ENCODE assay signal across 15 mouse cellular contexts in the genomic region with DNA sequence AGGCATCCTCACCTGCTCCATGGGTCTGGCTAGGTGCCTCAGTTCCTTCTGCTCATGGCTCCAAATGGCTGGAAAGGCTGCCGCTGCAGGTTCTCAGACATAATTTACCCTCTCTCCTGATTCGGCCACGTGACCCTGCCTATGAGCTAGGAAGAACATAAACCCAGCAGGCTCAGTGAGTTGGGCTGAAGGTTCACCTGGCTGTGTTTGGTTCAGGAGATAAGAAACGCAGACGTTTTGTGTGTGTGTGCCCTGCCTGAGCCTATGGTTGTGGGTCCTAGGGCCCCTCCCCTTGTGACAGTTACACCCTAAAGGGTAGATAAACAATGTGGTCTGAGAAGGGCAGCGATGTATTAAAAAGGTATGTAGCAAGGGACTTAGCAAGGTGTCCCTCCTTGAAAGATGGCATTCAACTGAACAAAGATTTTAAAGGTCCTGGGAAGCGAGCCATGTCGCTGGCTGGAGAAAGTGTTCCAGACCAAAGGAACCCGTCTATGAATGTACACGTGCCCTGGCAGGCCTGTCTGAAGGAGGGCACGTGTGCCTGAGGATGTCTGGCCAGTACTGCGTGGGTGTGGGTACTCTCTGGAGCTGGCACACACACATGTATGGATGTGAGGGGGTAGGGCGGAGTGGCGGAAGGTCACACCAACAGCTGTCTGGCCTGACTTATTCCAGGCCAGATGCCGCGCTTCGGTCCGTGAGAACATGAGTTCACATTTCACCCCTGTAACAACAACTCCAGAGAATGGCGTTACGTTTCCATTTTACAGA. TPM values are rescaled to one million over a fixed set of nuclear protein-coding genes. Genes with fewer than 3 reads are reported as not detected.
DNase-seq lines count a peak whose midpoint lies in the region; ATAC-seq and TF ChIP-seq lines count a peak whose summit lies in the region.
"Had no signal": no experiment of that assay in that cellular context is flagged by ENCODE, and none has a peak within 500 bp of the region (broad histone marks: within the 10 kb centered on the region; RNA-seq: fewer than 3 reads in every experiment).

No protein-coding gene starts in this region.

- H3K27ac ChIP-seq in intestine, embryonic 16.5 days (ENCODE audit: low read length) = peak overlapping the region; percentile 52
- peak overlapping the region; percentile 10; the same call in 1 of the 2 replicates for H3K27ac ChIP-seq in liver, embryonic 13.5 days
- H3K27ac ChIP-seq in small intestine, adult 2 months (ENCODE audit: insufficient read depth, low read depth, low read length) = peak overlapping the region; percentile 41
- no peak overlapping the region for H3K27ac ChIP-seq in layer of hippocampus, adult 2 months
- H3K27ac ChIP-seq: forebrain, embryonic 12.5 days; hindbrain, embryonic 15.5 days had no signal

- H3K27me3 ChIP-seq in intestine, embryonic 16.5 days (replicated peaks; ENCODE audit: control insufficient read depth, insufficient read depth, low read length) = no peaks in the 10 kb centered on the region
- peaks cover 41% of the 10 kb centered on the region for H3K27me3 ChIP-seq in liver, embryonic 13.5 days
- no peaks in the 10 kb centered on the region for H3K27me3 ChIP-seq in small intestine, adult 2 months (ENCODE audit: control insufficient read depth, insufficient read depth, low read length)

- H3K4me3 ChIP-seq in intestine, embryonic 16.5 days (ENCODE audit: low read length) = no peak overlapping the region
- no peak overlapping the region for H3K4me3 ChIP-seq in liver, embryonic 13.5 days (replicated peaks)
- H3K4me3 ChIP-seq in small intestine, adult 2 months (ENCODE audit: low read depth, low read length) = no peak overlapping the region
- H3K4me3 ChIP-seq in layer of hippocampus, adult 2 months = no peak overlapping the region
- H3K4me3 ChIP-seq: forebrain, embryonic 12.5 days; hindbrain, embryonic 15.5 days had no signal

- H3K9me3 ChIP-seq in intestine, embryonic 16.5 days (ENCODE audit: control insufficient read depth, low read length) = no peaks in the 10 kb centered on the region
- no peaks in the 10 kb centered on the region for H3K9me3 ChIP-seq in liver, embryonic 13.5 days (replicated peaks)
- H3K9me3 ChIP-seq: forebrain, embryonic 12.5 days; hindbrain, embryonic 15.5 days had no signal

- peak; percentile 70 for ATAC-seq in intestine, embryonic 16.5 days
- peak; percentile 71 for ATAC-seq in liver, embryonic 13.5 days (ENCODE audit: low read depth)
- ATAC-seq: midbrain, embryonic 16.5 days had no signal

- WGBS in intestine, embryonic 16.5 days = 70% methylated on average over 20 of the region's 20 CpGs
- 64% methylated on average over 20 of the region's 20 CpGs for WGBS in liver, embryonic 13.5 days (ENCODE audit: insufficient replicate concordance)
- 42% methylated on average over 20 of the region's 20 CpGs for whole genome bisulfite sequencing in small intestine, adult 2 months

- DNase-seq in lung, adult 18-20 months = peak; percentile 72 to 82
- no peak for DNase-seq in lung, postnatal 10 days
- no peak for DNase-seq in liver, embryonic 13.5 days
- no peak for DNase-seq in layer of hippocampus, adult 9-10 months (ENCODE audit: low spot score)
- no peak for DNase-seq in T-cell, adult 2 months (ENCODE audit: low spot score)
- no peak for DNase-seq in layer of hippocampus, adult 2 months (ENCODE audit: low spot score in 2 of 2)
- DNase-seq: cerebellum, adult 2 months; gastrocnemius, postnatal 14 days had no signal

- no peak overlapping the region for H3K4me2 ChIP-seq in intestine, embryonic 16.5 days (ENCODE audit: low read depth, low read length)
- no peak overlapping the region for H3K4me2 ChIP-seq in liver, embryonic 13.5 days
- H3K4me2 ChIP-seq: forebrain, embryonic 12.5 days; hindbrain, embryonic 15.5 days had no signal

- H3K36me3 ChIP-seq in intestine, embryonic 16.5 days (ENCODE audit: control insufficient read depth, insufficient read depth, low read length) = no peaks in the 10 kb centered on the region
- no peaks in the 10 kb centered on the region for H3K36me3 ChIP-seq in liver, embryonic 13.5 days
- no peaks in the 10 kb centered on the region for H3K36me3 ChIP-seq in small intestine, adult 2 months (ENCODE audit: control insufficient read depth, insufficient read depth, low read length)
- H3K36me3 ChIP-seq: forebrain, embryonic 12.5 days; hindbrain, embryonic 15.5 days had no signal

- peaks cover 17% of the 10 kb centered on the region for H3K4me1 ChIP-seq in intestine, embryonic 16.5 days (ENCODE audit: control insufficient read depth, insufficient read depth, low read length)
- H3K4me1 ChIP-seq in liver, embryonic 13.5 days (replicated peaks) = peaks cover 47% of the 10 kb centered on the region
- peaks cover 34% of the 10 kb centered on the region for H3K4me1 ChIP-seq in small intestine, adult 2 months (ENCODE audit: control insufficient read depth, insufficient read depth, insufficient read length, low read length)

- TF ChIP-seq CTCF in small intestine, adult 2 months (IDR thresholded peaks at IDR 0.05; ENCODE audit: extremely low read depth, insufficient read length, insufficient replicate concordance, low read depth, low read length) = no peak
- TF ChIP-seq CTCF in layer of hippocampus, adult 2 months (conservative IDR thresholded peaks at IDR 0.05) = no peak

- peak overlapping the region; percentile 34; the same call in 1 of the 2 replicates for H3K9ac ChIP-seq in intestine, embryonic 16.5 days (ENCODE audit: low read depth, low read length)
- H3K9ac ChIP-seq in liver, embryonic 13.5 days = no peak overlapping the region
- H3K9ac ChIP-seq: forebrain, embryonic 12.5 days; hindbrain, embryonic 15.5 days had no signal

- no peak for TF ChIP-seq POLR2A in small intestine, adult 2 months (IDR thresholded peaks at IDR 0.05; ENCODE audit: low read depth, low read length)

RNA-seq across cellular contexts. Expression of a gene that starts 8.9 kb away (rescaled TPM):
- 0.66 and 0.73 TPM in 2 replicates for polyA plus RNA-seq in intestine, embryonic 16.5 days (2015; fragmentation: Nextera tagmentation; extraction: Ambion mirVana)
- polyA plus RNA-seq in liver, embryonic 13.5 days (2015; fragmentation: Nextera tagmentation; extraction: Ambion mirVana) = 0.05 TPM in 1 of 2 replicates, not detected in the other
- 1.8 and 2.1 TPM in 2 replicates for polyA plus RNA-seq in small intestine, adult 2 months (2012; rRNA removed)
- not detected for total RNA-seq in layer of hippocampus, adult 2 months (2021)
- polyA plus RNA-seq: neural tube, embryonic 14.5 days had no signal

RNA-seq across cellular contexts. Expression of a gene that starts 9.5 kb away (rescaled TPM):
- polyA plus RNA-seq in intestine, embryonic 16.5 days (2015; fragmentation: Nextera tagmentation; extraction: Ambion mirVana) = 0.70 and 0.81 TPM in 2 replicates
- polyA plus RNA-seq in liver, embryonic 13.5 days (2015; fragmentation: Nextera tagmentation; extraction: Ambion mirVana) = 0.06 TPM in 1 of 2 replicates, not detected in the other
- polyA plus RNA-seq in small intestine, adult 2 months (2012; rRNA removed) = 6.1 and 6.2 TPM in 2 replicates
- 100 to 1,000 TPM; 154 to 165 TPM for total RNA-seq in layer of hippocampus, adult 2 months (2021)
- total RNA-seq: liver, adult 2 months had no signal

RNA-seq across cellular contexts. Expression of a gene that starts 30.0 kb away (rescaled TPM):
- polyA plus RNA-seq in intestine, embryonic 16.5 days (2015; fragmentation: Nextera tagmentation; extraction: Ambion mirVana) = 55.3 and 59.9 TPM in 2 replicates
- 0.45 and 0.70 TPM in 2 replicates for polyA plus RNA-seq in liver, embryonic 13.5 days (2015; fragmentation: Nextera tagmentation; extraction: Ambion mirVana)
- polyA plus RNA-seq in small intestine, adult 2 months (2012; rRNA removed) = 44.4 and 71.0 TPM in 2 replicates
- total RNA-seq in layer of hippocampus, adult 2 months (2021) = under 1 TPM in 1 of 2 experiments, not detected in 1; 0.34 TPM
- total RNA-seq: gastrocnemius, postnatal 14 days had no signal
- polyA plus RNA-seq: cerebellum, adult 2 months had no signal

RNA-seq across cellular contexts. Expression of a gene that starts 57.0 kb away (rescaled TPM):
- 214 and 228 TPM in 2 replicates for polyA plus RNA-seq in intestine, embryonic 16.5 days (2015; fragmentation: Nextera tagmentation; extraction: Ambion mirVana)
- 214 and 231 TPM in 2 replicates for polyA plus RNA-seq in liver, embryonic 13.5 days (2015; fragmentation: Nextera tagmentation; extraction: Ambion mirVana)
- polyA plus RNA-seq in small intestine, adult 2 months (2012; rRNA removed) = 9.3 and 16.1 TPM in 2 replicates
- total RNA-seq in layer of hippocampus, adult 2 months (2021) = 100 to 1,000 TPM; 123 to 128 TPM

Comparison
In these comparisons a context has a peak if more than half of its experiments do, and no peak if none do; other contexts are left out.
1. DNase-seq: peak in lung, adult 18-20 months (2 of 2); none in lung, postnatal 10 days (single experiment), liver, embryonic 13.5 days (single experiment), layer of hippocampus, adult 9-10 months (single experiment), T-cell, adult 2 months (single experiment) and layer of hippocampus, adult 2 months (0 of 2).
2. RNA of a gene that starts 30.0 kb away (polyA plus RNA-seq): 44.4 to 71.0 TPM in small intestine, adult 2 months and 55.3 to 59.9 TPM in intestine, embryonic 16.5 days; 0.45 to 0.70 TPM in liver, embryonic 13.5 days; every median in the first group is over 10 times any median in the second.